Mouse (Mus musculus): ENCODE results near the gene Prdx6. TPM values are rescaled to one million over a fixed set of nuclear protein-coding genes. Genes with fewer than 3 reads are reported as not detected.
"Not testable (repeated sequence)": the region's sequence is repeated elsewhere in the genome, so short reads cannot be mapped to it uniquely, and the experiment has no call there.

The Prdx6 gene
- total RNA-seq, 2 experiments from 2014 or later, result 311 to 324 TPM

- DNase-seq (ENCODE audit: low spot score in 2 of 2), result no peak
These were observed 1.3 kb upstream of the Prdx6 start for GRCm38 (mm10) chr1:161252365-161252764.

GRCm38 (mm10) chr1:161251417-161252265 lies 622 bp upstream of the Prdx6 start:
- DNase-seq (ENCODE audit: low spot score in 2 of 2), result no peak

- peak; percentile 33 for DNase-seq (ENCODE audit: low spot score in 2 of 2)
These were observed 902 bp downstream of the Prdx6 start for GRCm38 (mm10) chr1:161250031-161250603.

- no peak for DNase-seq (ENCODE audit: low spot score in 2 of 2)
These were observed 1.6 kb downstream of the Prdx6 start for GRCm38 (mm10) chr1:161249442-161249841.

GRCm38 (mm10) chr1:161248685-161249084 lies 2.3 kb downstream of the Prdx6 start:
- DNase-seq (ENCODE audit: low spot score in 2 of 2), result no peak

- no peak for DNase-seq (ENCODE audit: low spot score in 2 of 2)
These were observed 3.1 kb downstream of the Prdx6 start for GRCm38 (mm10) chr1:161247643-161248580.

GRCm38 (mm10) chr1:161247176-161247575 lies 3.8 kb downstream of the Prdx6 start:
- DNase-seq (ENCODE audit: low spot score in 2 of 2), result no peak

GRCm38 (mm10) chr1:161237750-161238149 lies 13.3 kb downstream of the Prdx6 start:
- DNase-seq (ENCODE audit: low spot score in 2 of 2), result no peak

- no peak for DNase-seq (ENCODE audit: low spot score in 2 of 2)
These were observed 13.7 kb downstream of the Prdx6 start for GRCm38 (mm10) chr1:161237339-161237738.

GRCm38 (mm10) chr1:161233226-161233839 lies 17.7 kb downstream of the Prdx6 start:
- no peak for DNase-seq (ENCODE audit: low spot score in 2 of 2)

- DNase-seq (ENCODE audit: low spot score in 2 of 2), result no peak
These were observed 18.8 kb downstream of the Prdx6 start for GRCm38 (mm10) chr1:161232181-161232580.

GRCm38 (mm10) chr1:161224837-161225236 lies 26.2 kb downstream of the Prdx6 start:
- no peak for DNase-seq (ENCODE audit: low spot score in 2 of 2)

GRCm38 (mm10) chr1:161219816-161220215 lies 31.2 kb downstream of the Prdx6 start:
- DNase-seq (ENCODE audit: low spot score in 2 of 2), result no peak

- no peak for DNase-seq (ENCODE audit: low spot score in 2 of 2)
These were observed 36.6 kb downstream of the Prdx6 start for GRCm38 (mm10) chr1:161214465-161214864.

GRCm38 (mm10) chr1:161199856-161200255 lies 51.2 kb downstream of the Prdx6 start:
- no peak for DNase-seq (ENCODE audit: low spot score in 2 of 2)

- not testable (repeated sequence) for DNase-seq (ENCODE audit: low spot score in 2 of 2)
These were observed 54.7 kb downstream of the Prdx6 start for GRCm38 (mm10) chr1:161196364-161196763.

- peak; percentile 60 to 62 for DNase-seq (ENCODE audit: low spot score in 2 of 2)
These were observed 55.3 kb downstream of the Prdx6 start for GRCm38 (mm10) chr1:161195541-161196351.

- DNase-seq (ENCODE audit: low spot score in 2 of 2), result no peak
These were observed 60.6 kb downstream of the Prdx6 start for GRCm38 (mm10) chr1:161190253-161190910.

All from left cerebral cortex, adult 18-20 months (tissue).